Mouse (Mus musculus) kidney, postnatal 0 days (tissue): ENCODE data around the gene Trp53i13. TPM values are rescaled to one million over a fixed set of nuclear protein-coding genes. Genes with fewer than 3 reads are reported as not detected.

ENCODE experiments used
- ATAC-seq: fragments of 200-750 bp; cut with Nextera tagmentation; replicated peaks from 2 replicates; pipeline ENCODE4 v1.8.0; 2017; ENCODE audit warnings: low read depth, moderate number of reproducible peaks, moderate TSS enrichment, moderate library complexity; ENCODE audit not compliant: low FRiP score
- DNase-seq: peaks from one replicate; pipeline ENCODE4 v3.0.0-alpha.2; 2016; ENCODE audit warnings: low spot score
- H3K27ac ChIP-seq: fragments of 300-500 bp; sonication (generic); 2 replicates; pipeline ENCODE4 v1.5.1; 2014; ENCODE audit warnings: mild to moderate bottlenecking
- H3K27me3 ChIP-seq: fragments of 300-500 bp; sonication (generic); 2 replicates; pipeline ENCODE4 v1.6.1; 2014; ENCODE audit warnings: low read length, mixed read lengths; ENCODE audit not compliant: insufficient read depth
- H3K36me3 ChIP-seq: fragments of 300-500 bp; sonication (generic); 2 replicates; pipeline ENCODE4 v1.6.1; 2014; ENCODE audit warnings: low read length, mixed read lengths; ENCODE audit not compliant: insufficient read depth
- H3K4me1 ChIP-seq: fragments of 300-500 bp; sonication (generic); replicated peaks from 2 replicates; pipeline ENCODE4 v1.6.1; 2014; ENCODE audit warnings: antibody characterized with exemption, low read length, mixed read lengths; ENCODE audit not compliant: insufficient read depth
- H3K4me2 ChIP-seq: fragments of 300-500 bp; sonication (generic); 2 replicates; pipeline ENCODE4 v1.6.1; 2014; ENCODE audit warnings: mild to moderate bottlenecking, low read length, moderate library complexity, mixed read lengths
- H3K4me3 ChIP-seq: fragments of 300-500 bp; sonication (generic); replicated peaks from 2 replicates; pipeline ENCODE4 v1.5.1; 2014; ENCODE audit warnings: low read depth, low read length
- H3K9ac ChIP-seq: fragments of 300-500 bp; sonication (generic); 2 replicates; pipeline ENCODE4 v1.6.1; 2014; ENCODE audit warnings: low read depth, low read length
- H3K9me3 ChIP-seq: fragments of 300-500 bp; sonication (generic); replicated peaks from 2 replicates; pipeline ENCODE4 v1.6.1; 2016; ENCODE audit warnings: low read length, inconsistent platforms, mixed read lengths
- CTCF ChIP-seq: IDR thresholded peaks from 2 replicates; pipeline ENCODE4 v1.5.1; 2016; ENCODE audit warnings: antibody characterized with exemption, low read depth, mild to moderate bottlenecking, moderate library complexity
- WGBS: fragments of 180-500 bp; shearing (Covaris S2); extraction: QIAGEN DNeasy Blood & Tissue Kit; methylation state at CpG from one replicate; pipeline ENCODE4 v1.1.7; 2014; 5-methylcytosine and 5-hydroxymethylcytosine counted together
- polyA plus RNA-seq: library from polyadenylated mRNA; unstranded; fragments of >200 nt; fragmentation: Nextera tagmentation; extraction: Ambion mirVana; gene quantifications from 2 replicates; pipeline ENCODE4 v1.2.1, GENCODE M21; 2015

Gene Trp53i13
- polyA plus RNA-seq, 1 experiment from 2014 or later, result 34.8 TPM

DNA sequence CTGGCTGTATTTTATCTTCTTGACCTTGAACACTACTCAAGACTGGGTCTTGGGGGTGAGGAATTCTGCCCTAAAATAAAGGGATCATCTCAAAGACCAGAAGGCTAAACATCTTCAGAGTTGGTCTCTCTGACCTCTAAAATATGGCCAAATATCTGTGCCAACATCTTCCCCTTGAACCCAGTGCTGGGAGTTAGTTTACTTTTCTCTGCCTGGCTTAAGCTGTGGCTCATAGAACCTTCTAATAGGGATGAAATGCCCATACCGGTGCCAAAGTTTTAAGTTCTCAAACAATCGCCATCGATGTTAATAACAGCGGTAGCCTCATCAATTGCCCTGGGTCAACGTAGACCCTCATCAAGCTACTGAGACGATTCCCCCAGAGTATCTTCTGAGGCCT lies 53.9 kb downstream of the Trp53i13 start:
- WGBS, result 3% methylated on average over 6 of the region's 6 CpGs
- Histone ChIP-seq H3K4me3 (peak overlapping the region; percentile 53), H3K9me3 (no peaks in the 10 kb centered on the region), H3K27ac (no peak overlapping the region), H3K4me2 (peak overlapping the region; percentile 98), H3K27me3 (peaks cover 9% of the 10 kb centered on the region; the same call in 1 of the 2 replicates), H3K9ac (no peak overlapping the region), H3K36me3 (no peaks in the 10 kb centered on the region), H3K4me1 (peaks cover 13% of the 10 kb centered on the region; the same call in 1 of the 2 replicates)
- TF ChIP-seq CTCF, result no peak
- ATAC-seq (no peak), DNase-seq (no peak)

Other genes with a start within 250 kb of the Trp53i13 start
- gene Coro6, start 53.6 kb downstream of the Trp53i13 start, polyA plus RNA-seq, result 0.09 and 0.42 TPM in 2 replicates
- gene Ankrd13b, start 26.3 kb downstream of the Trp53i13 start, polyA plus RNA-seq, result 5.8 and 6.4 TPM in 2 replicates
- 10.9 and 11.3 TPM in 2 replicates for gene Git1, start 22.4 kb downstream of the Trp53i13 start, polyA plus RNA-seq
- gene Abhd15, start 859 bp downstream of the Trp53i13 start, polyA plus RNA-seq, result 1.9 and 2.2 TPM in 2 replicates
- not detected in 2 replicates for gene Gm10392, start 3.2 kb upstream of the Trp53i13 start, polyA plus RNA-seq
- gene Taok1, start 91.8 kb upstream of the Trp53i13 start, polyA plus RNA-seq, result 17.5 and 17.7 TPM in 2 replicates
- gene Nufip2, start 170.2 kb upstream of the Trp53i13 start, polyA plus RNA-seq, result 3.9 and 4.4 TPM in 2 replicates
- gene Cryba1, start 209.3 kb upstream of the Trp53i13 start, polyA plus RNA-seq, result not detected in 2 replicates
- 26.5 and 27.7 TPM in 2 replicates for gene Myo18a, start 247.3 kb upstream of the Trp53i13 start, polyA plus RNA-seq